Mouse (Mus musculus) E14TG2a.4 (cell line): ENCODE results near the gene Adra2c.

Experiments
- CTCF ChIP-seq: conservative IDR thresholded peaks from 2 replicates; pipeline ENCODE4 v1.5.1; 2014; ENCODE audit warnings: low read length
- POU5F1 ChIP-seq: IDR thresholded peaks from 2 replicates; pipeline ENCODE4 v1.6.1; 2014; ENCODE audit warnings: low read length, borderline replicate concordance

DNA sequence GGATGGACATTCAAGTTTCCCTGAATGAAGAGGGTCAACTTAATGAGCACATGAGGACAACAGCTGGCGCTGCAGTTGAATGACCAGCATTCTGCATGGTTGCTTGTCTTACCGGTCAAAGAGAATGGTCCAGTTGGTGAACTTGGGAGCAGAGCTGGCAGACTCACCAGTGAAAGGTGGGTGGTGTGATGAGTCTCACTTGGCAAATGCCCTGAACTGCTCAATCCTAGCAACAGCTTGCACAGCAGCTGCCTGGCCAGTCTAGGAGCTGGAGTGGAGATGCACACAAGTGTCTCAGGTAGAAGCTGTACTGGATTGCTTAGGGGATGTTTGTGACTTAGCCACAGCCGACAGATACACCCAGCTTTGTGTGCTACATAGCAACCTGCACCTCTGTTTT, 26.1 kb downstream of the Adra2c start:
- TF ChIP-seq CTCF (no peak), POU5F1 (no peak)
